Mouse (Mus musculus) 3T3-L1 (cell line): ENCODE data around the gene Zfp384.
A peak's percentile ranks its signal among the peaks of the same experiment; 100 is the strongest.
"Not testable (repeated sequence)": the region's sequence is repeated elsewhere in the genome, so short reads cannot be mapped to it uniquely, and the experiment has no call there.

Source experiments
- DNase-seq: peaks from one replicate; pipeline ENCODE4 v3.0.0-alpha.2; 2015; ENCODE audit warnings: low read depth, low spot score

The Zfp384 gene

GRCm38 (mm10) chr6:125009181-125010073, 482 bp downstream of the Zfp384 start:
- DNase-seq, result peak; percentile 83

DNA sequence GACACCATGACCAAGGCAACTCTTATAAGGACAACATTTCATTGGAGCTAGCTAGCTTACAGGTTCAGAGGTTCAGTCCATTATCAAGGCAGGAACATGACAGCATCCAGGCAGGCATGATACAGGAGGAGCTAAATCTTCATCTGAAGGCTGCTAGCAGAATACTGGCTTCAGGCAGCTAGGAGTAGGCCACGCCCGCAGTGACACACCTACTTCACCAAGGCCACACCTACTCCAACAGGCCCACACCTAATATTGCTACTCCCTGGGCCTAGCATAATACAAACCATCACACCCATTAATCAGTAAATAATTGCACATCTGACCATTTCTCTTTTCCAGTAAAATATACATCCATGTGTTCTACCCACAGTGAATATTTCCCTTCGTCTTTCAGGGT, 8.7 kb downstream of the Zfp384 start:
- DNase-seq, result peak; percentile 34

- peak; percentile 57 for DNase-seq
These were observed 21.6 kb downstream of the Zfp384 start for GRCm38 (mm10) chr6:125030532-125030931.

- DNase-seq, result no peak
These were observed 22.7 kb downstream of the Zfp384 start for GRCm38 (mm10) chr6:125031604-125032003.

DNA sequence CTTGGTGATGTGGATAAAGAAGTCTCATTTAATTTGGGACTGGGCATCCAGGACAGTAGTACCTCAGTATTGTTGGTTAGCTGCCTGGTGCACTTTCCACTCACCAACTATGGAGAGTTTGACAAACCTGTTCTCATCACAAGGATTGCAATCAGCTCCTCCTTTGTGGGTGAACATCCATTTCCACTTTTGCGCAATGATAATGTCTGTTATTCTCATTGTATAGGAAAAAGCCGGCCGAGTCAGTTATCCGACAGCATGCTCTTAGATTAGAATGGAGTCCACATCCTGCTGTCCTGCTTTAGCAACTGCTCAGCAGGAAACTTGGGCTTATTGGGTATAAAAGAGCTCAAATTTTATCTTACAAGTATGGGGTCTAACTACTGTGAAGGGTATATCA, 29.7 kb downstream of the Zfp384 start:
- no peak for DNase-seq

DNA sequence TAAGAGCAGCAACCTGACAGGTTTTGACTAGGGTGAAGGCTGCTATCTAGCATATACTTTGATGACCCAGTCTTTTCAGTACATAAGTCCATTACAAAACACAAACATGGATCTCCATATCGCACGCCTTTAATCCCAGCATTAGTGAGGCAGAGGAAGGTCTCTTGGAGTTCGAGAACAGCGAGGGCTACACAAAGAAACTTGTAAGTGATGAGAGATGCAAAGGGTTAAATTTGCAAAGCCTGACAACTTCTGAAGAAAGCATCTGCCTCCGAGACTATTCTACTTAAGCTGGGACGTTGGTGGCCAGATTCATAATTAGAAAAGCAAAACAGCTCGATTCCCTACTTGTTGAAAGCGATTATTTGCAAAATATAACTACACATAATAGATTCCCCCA, 30.2 kb downstream of the Zfp384 start:
- DNase-seq, result no peak

DNA sequence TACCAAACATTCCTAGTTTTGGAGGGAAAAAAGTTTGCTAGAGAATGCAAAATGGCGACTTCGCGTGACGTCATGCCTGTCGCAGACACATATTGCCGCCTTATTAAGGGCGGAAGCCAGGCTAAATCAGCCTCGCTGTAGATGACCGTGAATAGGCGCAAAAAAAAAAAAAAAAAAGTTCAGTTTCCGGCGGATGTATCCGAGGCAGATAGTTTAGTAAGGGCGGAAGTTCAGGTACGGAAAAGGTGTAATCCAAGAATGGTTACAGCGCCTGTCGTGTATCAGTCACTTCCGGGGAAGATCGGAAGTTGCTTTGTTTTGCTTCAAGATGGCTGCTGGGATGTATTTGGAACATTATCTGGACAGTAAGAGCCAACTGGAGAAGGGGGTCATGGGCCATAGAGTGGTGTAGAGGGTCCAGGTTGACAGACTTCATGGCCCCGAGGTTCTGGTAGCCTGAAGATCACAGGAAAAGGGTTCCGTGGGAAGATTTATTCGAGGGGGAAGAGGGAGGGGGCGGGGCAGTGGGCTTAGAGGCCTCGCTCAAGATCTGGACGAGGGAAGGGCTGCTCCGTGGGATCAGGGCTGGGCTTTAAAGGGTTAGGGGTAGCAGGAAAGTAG, 30.7 kb downstream of the Zfp384 start, which contains the start of gene Ing4:
Gene Ing4, plus strand, starts transcription at position 228 of the 621 bp plus-strand sequence.
- peak; percentile 100 for DNase-seq

DNA sequence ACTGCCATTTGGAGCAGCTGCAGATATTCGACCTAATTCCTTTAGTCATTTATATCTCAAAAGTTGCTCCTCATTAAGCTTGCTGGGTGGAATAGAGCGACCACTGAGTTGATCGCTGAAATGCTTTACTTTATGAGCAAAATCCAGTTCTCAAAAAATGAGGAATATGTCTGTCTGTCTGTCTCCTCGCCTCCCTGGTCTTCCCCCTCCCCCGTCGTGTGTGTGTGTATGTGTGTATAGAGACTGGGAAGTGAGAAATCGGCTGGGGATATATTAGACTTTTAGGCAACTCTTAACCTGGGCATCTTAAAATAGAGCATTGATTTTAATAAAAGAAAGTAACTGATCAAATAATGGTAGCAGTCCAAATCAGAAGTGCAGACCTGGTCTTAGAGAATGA, 31.3 kb downstream of the Zfp384 start:
- no peak for DNase-seq

GRCm38 (mm10) chr6:125041047-125041446, 32.1 kb downstream of the Zfp384 start:
- DNase-seq, result peak; percentile 74

GRCm38 (mm10) chr6:125042081-125042480, 33.1 kb downstream of the Zfp384 start:
- DNase-seq, result no peak

DNA sequence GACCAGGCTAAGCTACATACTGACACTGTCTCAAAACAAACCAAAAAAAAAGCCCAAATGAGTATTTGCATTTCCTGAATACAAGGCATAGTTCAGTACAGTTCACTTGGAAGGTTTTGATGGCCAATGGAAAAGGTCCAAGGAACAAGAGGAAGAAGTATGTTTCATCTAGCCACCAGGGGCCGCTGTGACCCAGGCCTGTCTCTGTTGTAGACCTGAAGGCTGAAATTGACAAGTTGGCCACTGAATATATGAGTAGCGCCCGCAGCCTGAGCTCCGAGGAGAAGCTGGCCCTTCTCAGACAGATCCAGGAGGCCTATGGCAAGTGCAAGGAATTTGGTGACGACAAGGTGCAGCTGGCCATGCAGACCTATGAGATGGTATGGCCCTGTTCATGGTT, 37.7 kb downstream of the Zfp384 start:
- DNase-seq, result peak; percentile 94

DNA sequence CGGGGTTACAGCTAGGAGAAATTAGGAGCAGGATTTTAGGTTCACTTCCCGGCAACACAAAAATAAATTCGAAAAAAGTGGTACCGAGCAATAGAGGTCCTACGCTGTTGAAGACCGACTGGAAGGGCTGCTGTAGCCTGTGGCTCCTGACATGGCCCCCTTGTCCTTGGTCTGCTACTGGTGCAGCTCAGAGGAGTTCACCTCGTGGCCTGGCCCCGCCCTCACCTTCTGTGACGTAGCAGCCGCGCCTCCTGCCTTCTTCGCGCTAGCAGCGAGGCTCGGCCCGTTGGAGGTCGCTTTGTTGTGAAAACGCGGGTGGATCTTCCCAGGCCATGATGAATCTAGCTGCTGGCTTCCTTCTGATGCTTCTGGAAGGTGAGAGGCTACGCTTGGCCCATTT, 40.7 kb downstream of the Zfp384 start, which contains the start of gene Acrbp:
Gene Acrbp, plus strand, starts transcription at position 12 of the 400 bp plus-strand sequence.
- no peak for DNase-seq

DNA sequence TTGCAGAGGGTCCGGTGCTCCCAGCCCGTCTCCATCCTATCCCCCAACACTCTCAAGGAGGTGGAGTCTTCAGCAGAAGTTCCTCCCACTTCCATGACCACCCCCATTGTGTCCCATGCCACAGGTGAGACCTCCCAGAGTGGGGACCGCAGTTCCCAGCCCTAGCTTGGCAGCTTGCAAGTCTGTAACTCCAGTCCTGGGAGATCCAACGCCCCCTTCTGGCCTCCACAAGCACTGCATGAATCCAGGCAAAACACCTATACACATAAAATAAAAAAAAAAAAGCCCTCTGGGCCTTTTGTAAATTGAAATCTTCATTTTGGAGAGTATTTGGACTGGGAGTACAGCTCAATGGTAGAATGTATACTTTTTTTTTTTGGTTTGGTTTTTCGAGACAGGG, 42.3 kb downstream of the Zfp384 start:
- peak; percentile 51 for DNase-seq

GRCm38 (mm10) chr6:125061493-125061892, 52.5 kb downstream of the Zfp384 start:
- no peak for DNase-seq

DNA sequence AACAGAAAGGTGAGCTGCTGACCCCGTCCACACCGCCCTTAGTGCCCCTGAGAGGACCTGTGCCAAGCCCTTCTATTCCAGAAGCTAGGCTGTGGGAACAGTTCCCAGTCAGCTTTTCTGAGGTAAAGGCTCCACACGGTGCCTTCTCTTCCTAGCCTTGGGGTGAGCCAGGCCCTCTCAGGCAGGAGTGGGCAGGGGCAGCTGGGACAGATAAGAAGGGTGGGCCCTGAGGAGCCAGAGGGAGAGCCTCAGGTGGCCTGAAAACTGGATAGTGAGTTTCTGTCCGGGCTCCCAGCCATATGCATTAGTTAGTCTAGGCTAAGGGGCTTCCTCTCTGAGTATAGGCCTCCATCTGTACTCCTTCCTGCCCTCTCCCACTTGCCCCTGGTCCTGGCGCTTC, 53.6 kb downstream of the Zfp384 start:
- DNase-seq, result no peak

- DNase-seq, result no peak
These were observed 55.0 kb downstream of the Zfp384 start for GRCm38 (mm10) chr6:125063906-125064305.

- not testable (repeated sequence) for DNase-seq
These were observed 56.3 kb downstream of the Zfp384 start for GRCm38 (mm10) chr6:125065223-125065622.

DNA sequence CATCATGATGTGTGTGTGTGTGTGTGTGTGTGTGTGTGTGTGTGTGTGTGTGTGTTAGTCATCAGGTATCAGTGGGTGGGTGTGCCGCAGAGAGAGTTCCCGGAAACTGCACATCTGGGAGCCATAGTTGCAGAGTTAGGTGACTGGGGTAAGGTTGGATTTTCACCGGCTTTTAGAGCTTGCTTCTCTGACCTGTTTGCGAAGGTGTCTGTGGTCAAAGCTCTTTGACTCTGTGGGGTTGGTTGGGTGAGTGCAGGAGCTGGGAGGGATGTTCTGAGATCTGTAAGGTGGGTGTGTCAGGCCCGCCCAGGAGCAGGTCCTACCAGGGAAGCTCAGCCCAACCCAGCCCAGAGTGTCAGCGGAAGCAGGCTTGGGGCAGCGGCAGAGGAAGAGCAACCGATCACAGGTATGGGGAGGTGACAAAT, 58.6 kb downstream of the Zfp384 start, which contains the start of gene Lpar5:
Gene Lpar5, plus strand, starts transcription at position 350 of the 425 bp plus-strand sequence.
- no peak for DNase-seq

GRCm38 (mm10) chr6:125071170-125071895, 62.4 kb downstream of the Zfp384 start:
- no peak for DNase-seq

DNA sequence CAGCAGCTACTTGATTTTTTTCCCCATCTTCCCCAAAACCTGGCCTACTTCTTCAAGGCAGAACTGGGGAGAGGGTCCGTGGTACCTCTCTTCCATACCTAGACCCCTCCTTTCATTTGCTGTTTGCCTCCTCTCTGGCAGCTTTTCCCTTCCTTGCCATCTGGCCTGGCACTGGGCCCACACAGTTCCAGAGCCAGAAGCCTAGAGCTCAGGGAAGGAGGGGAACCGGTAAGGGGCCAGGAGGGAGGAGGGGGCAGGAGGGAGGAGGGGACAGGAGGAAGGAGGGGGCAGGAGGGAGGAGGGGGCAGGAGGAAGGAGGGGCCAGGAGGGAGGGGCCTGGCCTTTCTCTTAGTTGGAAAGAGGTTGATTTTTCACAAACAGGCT, 62.9 kb downstream of the Zfp384 start:
- DNase-seq, result no peak

DNA sequence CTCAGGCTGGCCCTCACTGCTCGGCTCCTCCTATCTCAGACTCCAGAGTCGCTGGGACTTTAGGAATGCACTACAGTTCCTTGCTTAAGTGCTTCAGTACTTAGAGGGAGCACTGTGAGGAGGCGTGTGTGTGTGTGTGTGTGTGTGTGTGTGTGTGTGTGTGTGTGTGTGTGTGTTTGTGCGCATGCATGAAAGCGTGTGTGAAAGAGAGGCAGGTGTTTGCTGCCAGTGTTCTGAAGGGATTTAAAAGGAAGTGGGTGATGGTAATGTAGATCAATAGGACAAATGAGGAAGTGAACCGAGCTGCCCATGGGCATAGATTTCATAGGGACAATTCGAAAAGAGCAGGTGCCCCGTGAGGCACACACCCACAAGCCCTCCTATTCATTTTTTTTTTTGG, 64.9 kb downstream of the Zfp384 start:
- DNase-seq, result no peak

DNA sequence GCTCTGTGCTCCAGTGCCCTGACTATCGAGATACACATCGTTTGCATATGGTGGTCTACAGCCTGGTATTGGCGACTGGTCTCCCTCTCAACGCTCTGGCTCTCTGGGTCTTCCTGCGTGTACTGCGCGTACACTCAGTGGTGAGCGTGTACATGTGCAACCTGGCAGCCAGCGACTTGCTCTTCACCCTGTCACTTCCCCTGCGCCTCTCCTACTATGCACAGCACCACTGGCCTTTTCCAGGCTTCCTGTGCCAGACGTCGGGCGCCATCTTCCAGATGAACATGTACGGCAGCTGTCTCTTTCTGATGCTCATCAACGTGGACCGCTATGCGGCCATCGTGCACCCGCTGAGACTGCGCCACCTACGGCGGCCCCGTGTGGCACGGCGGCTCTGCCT, 72.4 kb downstream of the Zfp384 start:
- DNase-seq, result no peak
